Comparison of ENCODE assay signal across 36 mouse cellular contexts in the genomic region with DNA sequence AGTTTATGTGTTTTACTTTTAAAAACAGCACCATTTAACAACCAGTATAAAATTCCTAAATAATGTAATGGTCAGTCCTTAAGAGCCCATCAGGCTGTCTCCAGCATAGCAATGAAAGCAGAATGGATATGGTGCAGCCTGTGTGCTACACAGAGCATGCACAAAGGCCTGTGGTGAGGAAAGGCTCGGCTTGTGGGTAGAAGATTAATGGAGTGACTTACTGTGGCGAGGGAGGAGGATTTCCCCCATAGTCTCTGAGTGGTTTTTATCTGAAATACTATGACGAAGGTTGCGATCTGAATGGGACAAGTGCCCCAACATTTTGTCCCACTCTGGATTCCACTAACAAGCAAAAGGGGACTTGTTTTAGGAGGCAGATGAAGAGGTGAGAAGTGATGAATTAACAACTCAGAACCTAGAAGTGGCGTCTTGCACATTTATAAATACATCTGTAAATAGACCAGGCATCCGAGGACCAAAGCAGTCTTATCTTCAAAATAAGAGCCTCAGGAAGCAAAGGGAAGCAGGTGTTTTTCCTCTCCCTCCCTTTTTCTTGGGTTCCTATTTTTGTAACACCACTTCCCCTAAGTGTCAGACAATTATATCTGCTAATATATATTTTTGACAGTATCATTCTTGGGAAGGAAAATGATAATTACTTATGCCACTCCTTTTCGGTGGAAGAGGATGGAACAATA. TPM values are rescaled to one million over a fixed set of nuclear protein-coding genes. Genes with fewer than 3 reads are reported as not detected.
A peak's percentile ranks its signal among the peaks of the same experiment; 100 is the strongest.
DNase-seq lines count a peak whose midpoint lies in the region; ATAC-seq and TF ChIP-seq lines count a peak whose summit lies in the region.
"Had no signal": no experiment of that assay in that cellular context is flagged by ENCODE, and none has a peak within 500 bp of the region (broad histone marks: within the 10 kb centered on the region; RNA-seq: fewer than 3 reads in every experiment).

No protein-coding gene starts in this region.

- no peaks in the 10 kb centered on the region for H3K4me1 ChIP-seq in kidney, embryonic 16.5 days (ENCODE audit: insufficient read depth, low read length)
- no peaks in the 10 kb centered on the region for H3K4me1 ChIP-seq in forebrain, embryonic 12.5 days
- H3K4me1 ChIP-seq: embryonic facial prominence, embryonic 10.5 days; embryonic facial prominence, embryonic 15.5 days; forebrain, embryonic 13.5 days; heart, embryonic 12.5 days; limb, embryonic 13.5 days; liver, embryonic 13.5 days; stomach, embryonic 15.5 days had no signal

- no peak overlapping the region for H3K9ac ChIP-seq in kidney, embryonic 16.5 days (replicated peaks; ENCODE audit: low read length)
- H3K9ac ChIP-seq in forebrain, embryonic 12.5 days: no peak overlapping the region
- H3K9ac ChIP-seq: embryonic facial prominence, embryonic 15.5 days; forebrain, embryonic 13.5 days; heart, embryonic 12.5 days; hindbrain, embryonic 14.5 days; limb, embryonic 13.5 days; liver, embryonic 13.5 days; stomach, embryonic 15.5 days had no signal

- H3K36me3 ChIP-seq in kidney, embryonic 16.5 days (ENCODE audit: insufficient read depth, low read length): no peaks in the 10 kb centered on the region
- H3K36me3 ChIP-seq in forebrain, embryonic 12.5 days (replicated peaks): no peaks in the 10 kb centered on the region
- H3K36me3 ChIP-seq: embryonic facial prominence, embryonic 10.5 days; embryonic facial prominence, embryonic 15.5 days; heart, embryonic 12.5 days; limb, embryonic 13.5 days; liver, embryonic 13.5 days; stomach, embryonic 15.5 days had no signal

- H3K27me3 ChIP-seq in kidney, embryonic 16.5 days (ENCODE audit: insufficient read depth, low read length): no peaks in the 10 kb centered on the region
- no peaks in the 10 kb centered on the region for H3K27me3 ChIP-seq in forebrain, embryonic 12.5 days
- H3K27me3 ChIP-seq: embryonic facial prominence, embryonic 15.5 days; forebrain, embryonic 13.5 days; heart, embryonic 12.5 days; limb, embryonic 13.5 days; liver, embryonic 13.5 days; stomach, embryonic 15.5 days had no signal

- no peak for TF ChIP-seq CTCF in gastrocnemius, adult 2 months (IDR thresholded peaks at IDR 0.05)

- H3K4me2 ChIP-seq in kidney, embryonic 16.5 days (replicated peaks; ENCODE audit: low read depth, low read length): no peak overlapping the region
- no peak overlapping the region for H3K4me2 ChIP-seq in forebrain, embryonic 12.5 days
- H3K4me2 ChIP-seq: embryonic facial prominence, embryonic 15.5 days; forebrain, embryonic 13.5 days; heart, embryonic 12.5 days; hindbrain, embryonic 14.5 days; limb, embryonic 13.5 days; liver, embryonic 13.5 days; midbrain, embryonic 11.5 days; stomach, embryonic 15.5 days had no signal

- peak; percentile 35; the same call in 1 of the 2 replicates for ATAC-seq in kidney, embryonic 16.5 days (ENCODE audit: low FRiP score, low TSS enrichment)
- peak; percentile 91 to 93 for ATAC-seq in hematopoietic stem cell, adult 5-6 weeks (replicated peaks in 1 of 2; ENCODE audit: insufficient read depth in 1 of 2, low FRiP score in 2 of 2, low TSS enrichment in 1 of 2, low read depth in 1 of 2, poor library complexity in 2 of 2, severe bottlenecking in 2 of 2)
- ATAC-seq in forebrain, embryonic 12.5 days (ENCODE audit: low FRiP score): no peak
- ATAC-seq: forebrain, embryonic 13.5 days; intestine, postnatal 0 days; lung, postnatal 0 days; midbrain, embryonic 16.5 days had no signal

- H3K27ac ChIP-seq in kidney, embryonic 16.5 days (ENCODE audit: low read length): no peak overlapping the region
- no peak overlapping the region for H3K27ac ChIP-seq in forebrain, embryonic 12.5 days
- H3K27ac ChIP-seq in gastrocnemius, adult 2 months: no peak overlapping the region
- H3K27ac ChIP-seq: embryonic facial prominence, embryonic 10.5 days; embryonic facial prominence, embryonic 15.5 days; forebrain, embryonic 13.5 days; hindbrain, embryonic 14.5 days; left cerebral cortex, adult 2 months; limb, embryonic 13.5 days; liver, embryonic 13.5 days; stomach, embryonic 15.5 days had no signal

- DNase-seq in kidney, adult 11 months: no peak
- DNase-seq in thymus, postnatal 0 days (ENCODE audit: low spot score): peak; percentile 5
- DNase-seq in thymus, postnatal 14 days: no peak
- DNase-seq in gastrocnemius, adult 2 months: no peak
- DNase-seq in cerebellum, postnatal 36 days: no peak
- DNase-seq: adrenal gland, postnatal 10 days; cerebellum, adult 11-12 months; cerebellum, postnatal 10 days; gastrocnemius, postnatal 25 days; heart, postnatal 4 days; liver, embryonic 13.5 days; lung, adult 18-20 months; lung, postnatal 4 days; right cerebral cortex, postnatal 25 days; thymus, postnatal 25 days had no signal

- 35% methylated on average over 7 of the region's 7 CpGs for WGBS in kidney, embryonic 16.5 days
- 73% methylated on average over 7 of the region's 7 CpGs for WGBS in forebrain, embryonic 12.5 days

- no peak overlapping the region for H3K4me3 ChIP-seq in kidney, embryonic 16.5 days (ENCODE audit: low read length)
- H3K4me3 ChIP-seq in forebrain, embryonic 12.5 days (replicated peaks): no peak overlapping the region
- H3K4me3 ChIP-seq in gastrocnemius, adult 2 months: no peak overlapping the region
- H3K4me3 ChIP-seq: embryonic facial prominence, embryonic 10.5 days; embryonic facial prominence, embryonic 15.5 days; forebrain, embryonic 13.5 days; heart, embryonic 12.5 days; left cerebral cortex, adult 2 months; limb, embryonic 13.5 days; liver, embryonic 13.5 days; stomach, embryonic 15.5 days had no signal

- intact Hi-C loops in gastrocnemius, adult 2 months (cut with DNase I): no loop called here

- H3K9me3 ChIP-seq in kidney, embryonic 16.5 days (ENCODE audit: low read length): no peaks in the 10 kb centered on the region
- H3K9me3 ChIP-seq in forebrain, embryonic 12.5 days: no peaks in the 10 kb centered on the region
- H3K9me3 ChIP-seq: embryonic facial prominence, embryonic 10.5 days; embryonic facial prominence, embryonic 15.5 days; forebrain, embryonic 13.5 days; heart, embryonic 12.5 days; limb, embryonic 13.5 days; liver, embryonic 13.5 days; stomach, embryonic 15.5 days had no signal

RNA-seq across cellular contexts. Expression of a gene that starts 55.9 kb away (rescaled TPM):
- not detected in 2 replicates for polyA plus RNA-seq in kidney, embryonic 16.5 days (2015; fragmentation: Nextera tagmentation; extraction: Ambion mirVana)
- polyA plus RNA-seq in thymus, postnatal 0 days (2015; fragmentation: Nextera tagmentation; extraction: Ambion mirVana): 1.6 and 2.0 TPM in 2 replicates
- total RNA-seq in hematopoietic stem cell, adult 5-6 weeks (2017): 12.5 and 24.8 TPM in 2 replicates
- not detected in 2 replicates for polyA plus RNA-seq in forebrain, embryonic 12.5 days (2016; fragmentation: Nextera tagmentation; extraction: Ambion mirVana)
- not detected for total RNA-seq in gastrocnemius, adult 2 months (2021)
- total RNA-seq: gastrocnemius, postnatal 25 days; heart, adult 18-20 months; heart, postnatal 4 days; layer of hippocampus, adult 18-20 months; left cerebral cortex, postnatal 36 days; neutrophil, adult 5-6 weeks had no signal
- polyA plus RNA-seq: heart, embryonic 12.5 days; heart, postnatal 0 days; limb, embryonic 13.5 days; liver, embryonic 13.5 days; lung, postnatal 0 days; neural tube, embryonic 11.5 days had no signal
